Mouse (Mus musculus) kidney, embryonic 16.5 days (tissue): ENCODE data around the gene Utp14b. TPM values are rescaled to one million over a fixed set of nuclear protein-coding genes. Genes with fewer than 3 reads are reported as not detected.
A peak's percentile ranks its signal among the peaks of the same experiment; 100 is the strongest.

Source experiments
- ATAC-seq: fragments of 200-750 bp; cut with Nextera tagmentation; 2 replicates; pipeline ENCODE4 v1.8.0; 2017; ENCODE audit warnings: moderate TSS enrichment; ENCODE audit not compliant: low FRiP score, low TSS enrichment
- H3K27ac ChIP-seq: fragments of 300-500 bp; sonication (generic); 2 replicates; pipeline ENCODE4 v1.5.1; 2014; ENCODE audit warnings: low read length
- H3K27me3 ChIP-seq: fragments of 300-500 bp; sonication (generic); 2 replicates; pipeline ENCODE4 v1.6.1; 2014; ENCODE audit warnings: low read length, control low read depth, mixed read lengths; ENCODE audit not compliant: insufficient read depth
- H3K36me3 ChIP-seq: fragments of 300-500 bp; sonication (generic); 2 replicates; pipeline ENCODE4 v1.6.1; 2014; ENCODE audit warnings: low read length, control low read depth, mixed read lengths; ENCODE audit not compliant: insufficient read depth
- H3K4me1 ChIP-seq: fragments of 300-500 bp; sonication (generic); 2 replicates; pipeline ENCODE4 v1.6.1; 2014; ENCODE audit warnings: low read length, control low read depth, mixed read lengths; ENCODE audit not compliant: insufficient read depth
- H3K4me2 ChIP-seq: fragments of 300-500 bp; sonication (generic); replicated peaks from 2 replicates; pipeline ENCODE4 v1.6.1; 2014; ENCODE audit warnings: low read depth, low read length
- H3K4me3 ChIP-seq: fragments of 300-500 bp; sonication (generic); 2 replicates; pipeline ENCODE4 v1.5.1; 2014; ENCODE audit warnings: mild to moderate bottlenecking, low read length
- H3K9ac ChIP-seq: fragments of 300-500 bp; sonication (generic); replicated peaks from 2 replicates; pipeline ENCODE4 v1.6.1; 2014; ENCODE audit warnings: low read length
- H3K9me3 ChIP-seq: fragments of 300-500 bp; sonication (generic); 2 replicates; pipeline ENCODE4 v1.6.1; 2016; ENCODE audit warnings: low read length, control low read depth
- WGBS: fragments of 180-500 bp; shearing (Covaris S2); extraction: QIAGEN DNeasy Blood & Tissue Kit; methylation state at CpG from one replicate; pipeline ENCODE4 v1.1.7; 2014; 5-methylcytosine and 5-hydroxymethylcytosine counted together
- polyA plus RNA-seq: library from polyadenylated mRNA; unstranded; fragments of >200 nt; fragmentation: Nextera tagmentation; extraction: Ambion mirVana; gene quantifications from 2 replicates; pipeline ENCODE4 v1.2.1, GENCODE M21; 2015

Gene Utp14b
- polyA plus RNA-seq, result 2.9 and 3.0 TPM in 2 replicates

- Histone ChIP-seq H3K4me3 (peak within 1 kb of the TSS; percentile 82), H3K27me3 (no peaks in the 10 kb centered on the region), H3K27ac (peak within 1 kb of the TSS; percentile 86), H3K4me1 (peaks cover 33% of the 10 kb centered on the region), H3K9me3 (no peaks in the 10 kb centered on the region), H3K4me2 (peak within 1 kb of the TSS; percentile 57), H3K36me3 (no peaks in the 10 kb centered on the region), H3K9ac (peak within 1 kb of the TSS; percentile 91)
- WGBS, result under 1% methylated on average over 89 of the region's 104 CpGs
- ATAC-seq, result peak; percentile 98
Observed at GRCm38 (mm10) chr1:78657671-78658440, at the start of gene Utp14b, which contains the start of gene Acsl3. Gene Utp14b, plus strand, starts transcription at chr1:78658038. Gene Acsl3, plus strand, starts transcription at chr1:78657825.

GRCm38 (mm10) chr1:78609134-78609907 is 48.5 kb upstream of the Utp14b start:
- H3K36me3 ChIP-seq, result no peaks in the 10 kb centered on the region
- H3K4me3 ChIP-seq, result no peak overlapping the region
- H3K4me2 ChIP-seq, result no peak overlapping the region
- no peak for ATAC-seq
- H3K4me1 ChIP-seq, result peaks cover 7% of the 10 kb centered on the region; the same call in 1 of the 2 replicates
- 13% methylated on average over 12 of the region's 12 CpGs for WGBS
- H3K27ac ChIP-seq, result no peak overlapping the region
- no peak overlapping the region for H3K9ac ChIP-seq
- H3K27me3 ChIP-seq, result no peaks in the 10 kb centered on the region
- H3K9me3 ChIP-seq, result no peaks in the 10 kb centered on the region

GRCm38 (mm10) chr1:78611039-78611438 is 46.8 kb upstream of the Utp14b start:
- WGBS, result 33% methylated on average over 4 of the region's 4 CpGs
- no peak overlapping the region for H3K27ac ChIP-seq

GRCm38 (mm10) chr1:78612959-78613358 is 44.9 kb upstream of the Utp14b start:
- WGBS, result 69% methylated on average over 1 of the region's 1 CpGs
- Histone ChIP-seq H3K9ac (no peak overlapping the region), H3K4me3 (no peak overlapping the region), H3K4me1 (peaks cover 7% of the 10 kb centered on the region; the same call in 1 of the 2 replicates), H3K9me3 (no peaks in the 10 kb centered on the region), H3K4me2 (no peak overlapping the region), H3K27ac (no peak overlapping the region), H3K36me3 (no peaks in the 10 kb centered on the region), H3K27me3 (no peaks in the 10 kb centered on the region)
- ATAC-seq, result no peak

More at GRCm38 (mm10) chr1:78611039-78611438, 46.8 kb upstream of the Utp14b start:
- ATAC-seq, result peak; percentile 51; the same call in 1 of the 2 replicates
- Histone ChIP-seq H3K9me3 (no peaks in the 10 kb centered on the region), H3K27me3 (no peaks in the 10 kb centered on the region), H3K36me3 (no peaks in the 10 kb centered on the region), H3K4me1 (peaks cover 7% of the 10 kb centered on the region; the same call in 1 of the 2 replicates), H3K4me3 (no peak overlapping the region), H3K4me2 (no peak overlapping the region), H3K9ac (no peak overlapping the region)

- 93% methylated on average over 2 of the region's 2 CpGs for WGBS
- H3K9ac ChIP-seq, result no peak overlapping the region
- no peaks in the 10 kb centered on the region for H3K27me3 ChIP-seq
- H3K4me1 ChIP-seq, result no peaks in the 10 kb centered on the region
- no peak for ATAC-seq
- no peak overlapping the region for H3K4me3 ChIP-seq
- H3K36me3 ChIP-seq, result no peaks in the 10 kb centered on the region
- no peak overlapping the region for H3K27ac ChIP-seq
- H3K4me2 ChIP-seq, result no peak overlapping the region
- no peaks in the 10 kb centered on the region for H3K9me3 ChIP-seq
Observed at GRCm38 (mm10) chr1:78624352-78624751, 33.5 kb upstream of the Utp14b start.

- no peak overlapping the region for H3K9ac ChIP-seq
- WGBS, result 54% methylated on average over 3 of the region's 3 CpGs
- ATAC-seq, result no peak
Observed at GRCm38 (mm10) chr1:78634486-78634885, 23.4 kb upstream of the Utp14b start.

GRCm38 (mm10) chr1:78640871-78641270 is 17.0 kb upstream of the Utp14b start:
- no peak for ATAC-seq
- H3K4me1 ChIP-seq, result no peaks in the 10 kb centered on the region
- no peak overlapping the region for H3K27ac ChIP-seq
- no peak overlapping the region for H3K4me2 ChIP-seq
- no peaks in the 10 kb centered on the region for H3K36me3 ChIP-seq
- H3K4me3 ChIP-seq, result no peak overlapping the region
- H3K9me3 ChIP-seq, result no peaks in the 10 kb centered on the region
- H3K9ac ChIP-seq, result no peak overlapping the region
- H3K27me3 ChIP-seq, result no peaks in the 10 kb centered on the region

More at GRCm38 (mm10) chr1:78634486-78634885, 23.4 kb upstream of the Utp14b start:
- H3K27ac ChIP-seq, result no peak overlapping the region
- no peak overlapping the region for H3K4me2 ChIP-seq
- H3K4me1 ChIP-seq, result no peaks in the 10 kb centered on the region
- no peak overlapping the region for H3K4me3 ChIP-seq
- no peaks in the 10 kb centered on the region for H3K27me3 ChIP-seq
- H3K9me3 ChIP-seq, result no peaks in the 10 kb centered on the region
- no peaks in the 10 kb centered on the region for H3K36me3 ChIP-seq

- no peak overlapping the region for H3K27ac ChIP-seq
- no peak for ATAC-seq
- H3K9ac ChIP-seq, result no peak overlapping the region
- no peaks in the 10 kb centered on the region for H3K27me3 ChIP-seq
- no peaks in the 10 kb centered on the region for H3K9me3 ChIP-seq
- WGBS, result 93% methylated on average over 3 of the region's 3 CpGs
- no peaks in the 10 kb centered on the region for H3K36me3 ChIP-seq
- H3K4me2 ChIP-seq, result no peak overlapping the region
- H3K4me3 ChIP-seq, result no peak overlapping the region
- no peaks in the 10 kb centered on the region for H3K4me1 ChIP-seq
Observed at GRCm38 (mm10) chr1:78641791-78642190, 16.0 kb upstream of the Utp14b start.

- no peak overlapping the region for H3K4me2 ChIP-seq
- no peaks in the 10 kb centered on the region for H3K36me3 ChIP-seq
- H3K4me3 ChIP-seq, result no peak overlapping the region
- ATAC-seq, result no peak
- WGBS, result 82% methylated on average over 2 of the region's 2 CpGs
- H3K4me1 ChIP-seq, result peaks cover 2% of the 10 kb centered on the region; the same call in 1 of the 2 replicates
- H3K9me3 ChIP-seq, result no peaks in the 10 kb centered on the region
- no peaks in the 10 kb centered on the region for H3K27me3 ChIP-seq
- H3K9ac ChIP-seq, result no peak overlapping the region
- H3K27ac ChIP-seq, result no peak overlapping the region
Observed at GRCm38 (mm10) chr1:78642197-78642596, 15.6 kb upstream of the Utp14b start.
